Mouse (Mus musculus) heart, embryonic 15.5 days (tissue): ENCODE measurements around the gene Bmi1. TPM values are rescaled to one million over a fixed set of nuclear protein-coding genes. Genes with fewer than 3 reads are reported as not detected.

Experiments used
- ATAC-seq: fragments of 200-750 bp; cut with Nextera tagmentation; replicated peaks from 2 replicates; pipeline ENCODE4 v1.8.0; 2017; ENCODE audit warnings: low read depth, moderate TSS enrichment; ENCODE audit not compliant: insufficient number of reproducible peaks, insufficient read depth, low FRiP score
- H3K27ac ChIP-seq: fragments of 300-500 bp; sonication (generic); 2 replicates; pipeline ENCODE4 v1.5.1; 2015; ENCODE audit warnings: mild to moderate bottlenecking, inconsistent platforms
- H3K27me3 ChIP-seq: fragments of 300-500 bp; sonication (generic); 2 replicates; pipeline ENCODE4 v1.6.1; 2015; ENCODE audit warnings: inconsistent platforms
- H3K36me3 ChIP-seq: fragments of 300-500 bp; sonication (generic); 2 replicates; pipeline ENCODE4 v1.6.1; 2015; ENCODE audit warnings: mild to moderate bottlenecking, inconsistent platforms
- H3K4me1 ChIP-seq: fragments of 300-500 bp; sonication (generic); replicated peaks from 2 replicates; pipeline ENCODE4 v1.6.1; 2015; ENCODE audit warnings: inconsistent platforms
- H3K4me2 ChIP-seq: fragments of 300-500 bp; sonication (generic); 2 replicates; pipeline ENCODE4 v1.6.1; 2015; ENCODE audit warnings: inconsistent platforms, mild to moderate bottlenecking, moderate library complexity
- H3K4me3 ChIP-seq: fragments of 300-500 bp; sonication (generic); 2 replicates; pipeline ENCODE4 v1.5.1; 2015; ENCODE audit warnings: mild to moderate bottlenecking, inconsistent platforms
- H3K9ac ChIP-seq: fragments of 300-500 bp; sonication (generic); 2 replicates; pipeline ENCODE4 v1.6.1; 2015; ENCODE audit warnings: mild to moderate bottlenecking, inconsistent platforms
- H3K9me3 ChIP-seq: fragments of 300-500 bp; sonication (generic); replicated peaks from 2 replicates; pipeline ENCODE4 v1.6.1; 2016; ENCODE audit warnings: inconsistent platforms
- WGBS: fragments of 180-500 bp; shearing (Covaris S2); methylation state at CpG from one replicate; pipeline ENCODE4 v1.1.7; 2015; ENCODE audit warnings: mixed read lengths; 5-methylcytosine and 5-hydroxymethylcytosine counted together
- polyA plus RNA-seq: library from polyadenylated mRNA; unstranded; fragments of >200 nt; fragmentation: Nextera tagmentation; extraction: Ambion mirVana; gene quantifications from 2 replicates; pipeline ENCODE4 v1.2.1, GENCODE M21; 2015

Bmi1 gene
- polyA plus RNA-seq, 1 experiment from 2014 or later, result 14.0 TPM

- Histone ChIP-seq H3K9ac (no peak overlapping the region), H3K27ac (no peak overlapping the region), H3K36me3 (no peaks in the 10 kb centered on the region), H3K4me3 (no peak overlapping the region), H3K9me3 (no peaks in the 10 kb centered on the region), H3K4me1 (peaks cover 12% of the 10 kb centered on the region), H3K4me2 (no peak overlapping the region), H3K27me3 (peaks cover 68% of the 10 kb centered on the region)
- ATAC-seq, result no peak
- WGBS, result 3% methylated on average over 4 of the region's 4 CpGs
These were observed 20.9 kb downstream of the Bmi1 start for GRCm38 (mm10) chr2:18697591-18698244.

- H3K27ac ChIP-seq, result no peak overlapping the region
- H3K4me2 ChIP-seq, result peak overlapping the region; percentile 48
- H3K4me1 ChIP-seq, result peaks cover 12% of the 10 kb centered on the region
- no peaks in the 10 kb centered on the region for H3K9me3 ChIP-seq
- H3K9ac ChIP-seq, result no peak overlapping the region
- H3K36me3 ChIP-seq, result no peaks in the 10 kb centered on the region
- under 1% methylated on average over 56 of the region's 56 CpGs for WGBS
- H3K27me3 ChIP-seq, result peaks cover 67% of the 10 kb centered on the region
- H3K4me3 ChIP-seq, result peak overlapping the region; percentile 31
- ATAC-seq, result no peak
These were observed 22.0 kb downstream of the Bmi1 start for GRCm38 (mm10) chr2:18698663-18699385.

GRCm38 (mm10) chr2:18699401-18699990 lies 22.7 kb downstream of the Bmi1 start:
- H3K4me1 ChIP-seq, result peaks cover 12% of the 10 kb centered on the region
- no peak for ATAC-seq

GRCm38 (mm10) chr2:18710356-18710755 lies 33.5 kb downstream of the Bmi1 start:
- Histone ChIP-seq H3K4me3 (no peak overlapping the region), H3K36me3 (no peaks in the 10 kb centered on the region), H3K9ac (no peak overlapping the region), H3K27me3 (no peaks in the 10 kb centered on the region), H3K4me2 (no peak overlapping the region), H3K27ac (no peak overlapping the region), H3K9me3 (no peaks in the 10 kb centered on the region), H3K4me1 (no peaks in the 10 kb centered on the region)
- 62% methylated on average over 3 of the region's 3 CpGs for WGBS
- ATAC-seq, result no peak

More at GRCm38 (mm10) chr2:18699401-18699990, 22.7 kb downstream of the Bmi1 start:
- Histone ChIP-seq H3K27ac (no peak overlapping the region), H3K4me3 (peak overlapping the region; percentile 31), H3K27me3 (peaks cover 71% of the 10 kb centered on the region), H3K9ac (no peak overlapping the region), H3K4me2 (peak overlapping the region; percentile 48; the same call in 1 of the 2 replicates), H3K9me3 (no peaks in the 10 kb centered on the region), H3K36me3 (no peaks in the 10 kb centered on the region)
- WGBS, result 3% methylated on average over 11 of the region's 11 CpGs

- ATAC-seq, result no peak
- WGBS, result 66% methylated on average over 2 of the region's 2 CpGs
- Histone ChIP-seq H3K27me3 (no peaks in the 10 kb centered on the region), H3K27ac (no peak overlapping the region), H3K4me3 (no peak overlapping the region), H3K36me3 (no peaks in the 10 kb centered on the region), H3K4me2 (no peak overlapping the region), H3K9me3 (no peaks in the 10 kb centered on the region), H3K9ac (no peak overlapping the region), H3K4me1 (no peaks in the 10 kb centered on the region)
These were observed 36.3 kb downstream of the Bmi1 start for GRCm38 (mm10) chr2:18713071-18713470.

GRCm38 (mm10) chr2:18714337-18714736 lies 37.5 kb downstream of the Bmi1 start:
- no peak overlapping the region for H3K27ac ChIP-seq
- no peak overlapping the region for H3K4me3 ChIP-seq
- WGBS, result 66% methylated on average over 3 of the region's 3 CpGs
- no peaks in the 10 kb centered on the region for H3K4me1 ChIP-seq
- no peak overlapping the region for H3K4me2 ChIP-seq
- ATAC-seq, result no peak
- no peaks in the 10 kb centered on the region for H3K36me3 ChIP-seq
- H3K9ac ChIP-seq, result no peak overlapping the region
- no peaks in the 10 kb centered on the region for H3K27me3 ChIP-seq
- H3K9me3 ChIP-seq, result no peaks in the 10 kb centered on the region

- H3K27me3 ChIP-seq, result no peaks in the 10 kb centered on the region
- no peak for ATAC-seq
- no peak overlapping the region for H3K9ac ChIP-seq
- H3K4me2 ChIP-seq, result no peak overlapping the region
- H3K27ac ChIP-seq, result no peak overlapping the region
- H3K36me3 ChIP-seq, result no peaks in the 10 kb centered on the region
- no peaks in the 10 kb centered on the region for H3K9me3 ChIP-seq
- 87% methylated on average over 4 of the region's 4 CpGs for WGBS
- H3K4me3 ChIP-seq, result no peak overlapping the region
- no peaks in the 10 kb centered on the region for H3K4me1 ChIP-seq
These were observed 41.7 kb downstream of the Bmi1 start for GRCm38 (mm10) chr2:18718521-18718920.

- Histone ChIP-seq H3K4me1 (no peaks in the 10 kb centered on the region), H3K36me3 (no peaks in the 10 kb centered on the region), H3K9me3 (no peaks in the 10 kb centered on the region), H3K27ac (no peak overlapping the region), H3K27me3 (no peaks in the 10 kb centered on the region), H3K4me2 (no peak overlapping the region), H3K9ac (no peak overlapping the region), H3K4me3 (no peak overlapping the region)
- no peak for ATAC-seq
- 51% methylated on average over 3 of the region's 3 CpGs for WGBS
These were observed 45.5 kb downstream of the Bmi1 start for GRCm38 (mm10) chr2:18722208-18722830.

- WGBS, result 89% methylated on average over 1 of the region's 1 CpGs
- H3K27me3 ChIP-seq, result no peaks in the 10 kb centered on the region
- no peaks in the 10 kb centered on the region for H3K9me3 ChIP-seq
These were observed 47.6 kb downstream of the Bmi1 start for GRCm38 (mm10) chr2:18724462-18724861.

GRCm38 (mm10) chr2:18725880-18726279 lies 49.1 kb downstream of the Bmi1 start:
- Histone ChIP-seq H3K4me2 (no peak overlapping the region), H3K9me3 (no peaks in the 10 kb centered on the region), H3K4me3 (no peak overlapping the region), H3K9ac (no peak overlapping the region), H3K27ac (no peak overlapping the region), H3K36me3 (no peaks in the 10 kb centered on the region), H3K4me1 (no peaks in the 10 kb centered on the region), H3K27me3 (no peaks in the 10 kb centered on the region)
- peak; percentile 50; the same call in 1 of the 2 replicates for ATAC-seq
- 45% methylated on average over 4 of the region's 4 CpGs for WGBS

More at GRCm38 (mm10) chr2:18724462-18724861, 47.6 kb downstream of the Bmi1 start:
- H3K4me2 ChIP-seq, result no peak overlapping the region
- H3K27ac ChIP-seq, result no peak overlapping the region
- H3K36me3 ChIP-seq, result no peaks in the 10 kb centered on the region
- no peak for ATAC-seq
- no peak overlapping the region for H3K4me3 ChIP-seq
- H3K4me1 ChIP-seq, result no peaks in the 10 kb centered on the region
- no peak overlapping the region for H3K9ac ChIP-seq

- ATAC-seq, result no peak
- H3K36me3 ChIP-seq, result no peaks in the 10 kb centered on the region
- H3K9ac ChIP-seq, result no peak overlapping the region
- H3K27ac ChIP-seq, result no peak overlapping the region
- H3K4me1 ChIP-seq, result no peaks in the 10 kb centered on the region
- H3K27me3 ChIP-seq, result no peaks in the 10 kb centered on the region
- 47% methylated on average over 9 of the region's 9 CpGs for WGBS
- H3K4me3 ChIP-seq, result no peak overlapping the region
- H3K9me3 ChIP-seq, result no peaks in the 10 kb centered on the region
- H3K4me2 ChIP-seq, result no peak overlapping the region
These were observed 54.9 kb downstream of the Bmi1 start for GRCm38 (mm10) chr2:18731718-18732117.
